Mouse (Mus musculus): ENCODE measurements around the gene Gm7298. TPM values are rescaled to one million over a fixed set of nuclear protein-coding genes. Genes with fewer than 3 reads are reported as not detected.
"Not testable (repeated sequence)": the region's sequence is repeated elsewhere in the genome, so short reads cannot be mapped to it uniquely, and the experiment has no call there.

Gene Gm7298
- polyA plus RNA-seq (2012; rRNA removed): 0.03 and 0.04 TPM in 2 replicates

- DNase-seq: no peak
- 72% methylated on average over 3 of the region's 3 CpGs for WGBS
- Histone ChIP-seq H3K27ac (ENCODE audit: control insufficient read depth, insufficient read depth, low read length) (no peak within 1 kb of the TSS), H3K4me1 (replicated peaks; ENCODE audit: control insufficient read depth, insufficient read depth, low read length) (no peaks in the 10 kb centered on the region), H3K36me3 (ENCODE audit: control insufficient read depth, insufficient read depth, low read length) (no peaks in the 10 kb centered on the region), H3K4me3 (ENCODE audit: control insufficient read depth, insufficient read depth, low read length) (no peak within 1 kb of the TSS), H3K27me3 (ENCODE audit: control insufficient read depth, insufficient read depth, low read length) (no peaks in the 10 kb centered on the region)
- TF ChIP-seq POLR2A (IDR thresholded peaks at IDR 0.05; ENCODE audit: control insufficient read depth, extremely low read depth, insufficient read depth, low read length, poor library complexity): no peak
- TF ChIP-seq CTCF (IDR thresholded peaks at IDR 0.05; ENCODE audit: borderline replicate concordance, control insufficient read depth, extremely low read depth, insufficient read depth, low read length, poor library complexity): no peak
These were observed at the start of gene Gm7298 for GRCm38 (mm10) chr6:121732632-121733031. Gene Gm7298, plus strand, starts transcription at chr6:121732932.

GRCm38 (mm10) chr6:121828034-121828433 is 95.3 kb downstream of the Gm7298 start:
- H3K27me3 ChIP-seq (ENCODE audit: control insufficient read depth, insufficient read depth, low read length): no peaks in the 10 kb centered on the region
- no peak for TF ChIP-seq POLR2A (IDR thresholded peaks at IDR 0.05; ENCODE audit: control insufficient read depth, extremely low read depth, insufficient read depth, low read length, poor library complexity)
- TF ChIP-seq CTCF (IDR thresholded peaks at IDR 0.05; ENCODE audit: borderline replicate concordance, control insufficient read depth, extremely low read depth, insufficient read depth, low read length, poor library complexity): no peak

GRCm38 (mm10) chr6:121836361-121836760 is 103.6 kb downstream of the Gm7298 start:
- no peaks in the 10 kb centered on the region for H3K27me3 ChIP-seq (ENCODE audit: control insufficient read depth, insufficient read depth, low read length)

More at GRCm38 (mm10) chr6:121828034-121828433, 95.3 kb downstream of the Gm7298 start:
- H3K27ac ChIP-seq (ENCODE audit: control insufficient read depth, insufficient read depth, low read length): no peak overlapping the region
- 77% methylated on average over 4 of the region's 4 CpGs for WGBS
- no peak overlapping the region for H3K4me3 ChIP-seq (ENCODE audit: control insufficient read depth, insufficient read depth, low read length)
- H3K4me1 ChIP-seq (replicated peaks; ENCODE audit: control insufficient read depth, insufficient read depth, low read length): no peaks in the 10 kb centered on the region
- H3K36me3 ChIP-seq (ENCODE audit: control insufficient read depth, insufficient read depth, low read length): no peaks in the 10 kb centered on the region
- DNase-seq: no peak

GRCm38 (mm10) chr6:121838271-121838670 is 105.5 kb downstream of the Gm7298 start, which contains the start of gene Mug1:
Gene Mug1, plus strand, starts transcription at chr6:121838541.
- DNase-seq; H3K27me3 ChIP-seq (ENCODE audit: control insufficient read depth, insufficient read depth, low read length); H3K4me1 ChIP-seq (replicated peaks; ENCODE audit: control insufficient read depth, insufficient read depth, low read length); H3K27ac ChIP-seq (ENCODE audit: control insufficient read depth, insufficient read depth, low read length); H3K4me3 ChIP-seq (ENCODE audit: control insufficient read depth, insufficient read depth, low read length); H3K36me3 ChIP-seq (ENCODE audit: control insufficient read depth, insufficient read depth, low read length): not testable (repeated sequence)
- 83% methylated on average over 4 of the region's 4 CpGs for WGBS

More at GRCm38 (mm10) chr6:121836361-121836760, 103.6 kb downstream of the Gm7298 start:
- H3K4me1 ChIP-seq (replicated peaks; ENCODE audit: control insufficient read depth, insufficient read depth, low read length): no peaks in the 10 kb centered on the region
- no peak for DNase-seq
- no peak overlapping the region for H3K4me3 ChIP-seq (ENCODE audit: control insufficient read depth, insufficient read depth, low read length)
- WGBS: 98% methylated on average over 1 of the region's 1 CpGs
- TF ChIP-seq POLR2A (IDR thresholded peaks at IDR 0.05; ENCODE audit: control insufficient read depth, extremely low read depth, insufficient read depth, low read length, poor library complexity): no peak
- TF ChIP-seq CTCF (IDR thresholded peaks at IDR 0.05; ENCODE audit: borderline replicate concordance, control insufficient read depth, extremely low read depth, insufficient read depth, low read length, poor library complexity): no peak
- no peak overlapping the region for H3K27ac ChIP-seq (ENCODE audit: control insufficient read depth, insufficient read depth, low read length)
- H3K36me3 ChIP-seq (ENCODE audit: control insufficient read depth, insufficient read depth, low read length): no peaks in the 10 kb centered on the region

Other genes with a start within 250 kb of the Gm7298 start
- gene A2m, start 97.6 kb upstream of the Gm7298 start, polyA plus RNA-seq (2012; rRNA removed): 0.13 and 0.19 TPM in 2 replicates
- 0.84 TPM in 1 of 2 replicates, not detected in the other for gene Mug1, start 105.6 kb downstream of the Gm7298 start, polyA plus RNA-seq (2012; rRNA removed)

Measured in thymus, adult 2 months (tissue).